15 mouse cellular contexts compared by ENCODE assay signal in the genomic region with DNA sequence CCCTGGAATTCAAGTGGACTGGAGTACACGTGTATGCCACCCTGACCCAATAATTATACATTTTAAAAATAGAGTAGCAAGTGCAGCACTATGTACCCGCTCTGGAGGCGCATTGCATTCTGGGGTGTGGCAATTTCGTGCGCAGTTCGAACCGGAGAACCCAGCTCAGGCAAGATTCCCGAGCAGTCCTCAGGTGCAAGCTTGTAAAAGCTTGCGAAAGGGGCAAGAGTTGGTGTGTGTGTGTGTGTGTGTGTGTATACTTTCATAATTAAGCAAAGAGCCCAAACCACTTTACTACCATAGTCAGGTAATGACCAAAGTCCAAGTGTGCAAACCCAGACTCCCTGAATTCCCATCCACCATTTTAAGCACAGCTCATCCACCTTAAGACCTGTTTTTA. TPM values are rescaled to one million over a fixed set of nuclear protein-coding genes. Genes with fewer than 3 reads are reported as not detected.
DNase-seq lines count a peak whose midpoint lies in the region; ATAC-seq lines count a peak whose summit lies in the region.
"Had no signal": no experiment of that assay in that cellular context is flagged by ENCODE, and none has a peak within 500 bp of the region (broad histone marks: within the 10 kb centered on the region; RNA-seq: fewer than 3 reads in every experiment).

No protein-coding gene starts in this region.

- no peak overlapping the region for H3K9ac ChIP-seq in forebrain, embryonic 11.5 days (ENCODE audit: low read length)
- no peak overlapping the region for H3K9ac ChIP-seq in forebrain, embryonic 12.5 days
- H3K9ac ChIP-seq in lung, embryonic 16.5 days (ENCODE audit: low read length), result no peak overlapping the region
- H3K9ac ChIP-seq in embryonic facial prominence, embryonic 14.5 days (ENCODE audit: low read depth, low read length), result no peak overlapping the region
- no peak overlapping the region for H3K9ac ChIP-seq in stomach, embryonic 16.5 days (ENCODE audit: low read length)
- H3K9ac ChIP-seq: limb, embryonic 12.5 days had no signal

- WGBS in forebrain, embryonic 11.5 days, result 0% methylated on average over 9 of the region's 9 CpGs
- under 1% methylated on average over 9 of the region's 9 CpGs for WGBS in forebrain, embryonic 12.5 days
- WGBS in lung, embryonic 16.5 days, result under 1% methylated on average over 9 of the region's 9 CpGs
- WGBS in embryonic facial prominence, embryonic 14.5 days, result 3% methylated on average over 9 of the region's 9 CpGs
- 1% methylated on average over 9 of the region's 9 CpGs for WGBS in stomach, embryonic 16.5 days

- peak overlapping the region; percentile 11; the same call in 1 of the 2 replicates for H3K4me2 ChIP-seq in forebrain, embryonic 11.5 days (ENCODE audit: low read depth, low read length, severe bottlenecking)
- no peak overlapping the region for H3K4me2 ChIP-seq in forebrain, embryonic 12.5 days
- no peak overlapping the region for H3K4me2 ChIP-seq in lung, embryonic 16.5 days (ENCODE audit: low read depth, low read length)
- no peak overlapping the region for H3K4me2 ChIP-seq in embryonic facial prominence, embryonic 14.5 days (ENCODE audit: low read depth, low read length)
- H3K4me2 ChIP-seq in stomach, embryonic 16.5 days (ENCODE audit: low read depth, low read length), result peak overlapping the region; percentile 0; the same call in 1 of the 2 replicates
- H3K4me2 ChIP-seq: limb, embryonic 12.5 days had no signal

- no peaks in the 10 kb centered on the region for H3K36me3 ChIP-seq in forebrain, embryonic 11.5 days (ENCODE audit: control insufficient read depth, insufficient read depth, low read length)
- no peaks in the 10 kb centered on the region for H3K36me3 ChIP-seq in forebrain, embryonic 12.5 days (replicated peaks)
- no peaks in the 10 kb centered on the region for H3K36me3 ChIP-seq in lung, embryonic 16.5 days (ENCODE audit: control insufficient read depth, insufficient read depth, low read length)
- no peaks in the 10 kb centered on the region for H3K36me3 ChIP-seq in embryonic facial prominence, embryonic 14.5 days (ENCODE audit: control insufficient read depth, insufficient read depth, low read length)
- no peaks in the 10 kb centered on the region for H3K36me3 ChIP-seq in stomach, embryonic 16.5 days (ENCODE audit: control insufficient read depth, insufficient read depth, low read length)
- H3K36me3 ChIP-seq: limb, embryonic 12.5 days had no signal

- H3K27me3 ChIP-seq in forebrain, embryonic 11.5 days (ENCODE audit: control insufficient read depth, insufficient read depth, low read length), result peaks cover 77% of the 10 kb centered on the region
- peaks cover 81% of the 10 kb centered on the region for H3K27me3 ChIP-seq in forebrain, embryonic 12.5 days
- H3K27me3 ChIP-seq in lung, embryonic 16.5 days (ENCODE audit: control insufficient read depth, insufficient read depth, low read depth, low read length), result peaks cover 76% of the 10 kb centered on the region
- H3K27me3 ChIP-seq in embryonic facial prominence, embryonic 14.5 days (replicated peaks; ENCODE audit: control insufficient read depth, insufficient read depth, low read length), result peaks cover 91% of the 10 kb centered on the region
- peaks cover 68% of the 10 kb centered on the region for H3K27me3 ChIP-seq in stomach, embryonic 16.5 days (ENCODE audit: control insufficient read depth, insufficient read depth, low read length)

- H3K4me3 ChIP-seq in forebrain, embryonic 11.5 days (ENCODE audit: low read depth, low read length), result no peak overlapping the region
- H3K4me3 ChIP-seq in forebrain, embryonic 12.5 days (replicated peaks), result no peak overlapping the region
- H3K4me3 ChIP-seq in lung, embryonic 16.5 days (ENCODE audit: low read length), result peak overlapping the region; percentile 6; the same call in 1 of the 2 replicates
- no peak overlapping the region for H3K4me3 ChIP-seq in embryonic facial prominence, embryonic 14.5 days (ENCODE audit: low read depth, low read length)
- H3K4me3 ChIP-seq in stomach, embryonic 16.5 days (replicated peaks; ENCODE audit: low read length), result no peak overlapping the region
- H3K4me3 ChIP-seq: limb, embryonic 12.5 days had no signal

- DNase-seq in forebrain, embryonic 11.5 days (ENCODE audit: low spot score), result peak; percentile 62
- no peak for DNase-seq in lung, postnatal 25 days (ENCODE audit: low spot score)
- no peak for DNase-seq in embryonic facial prominence, embryonic 14.5 days (ENCODE audit: low spot score)
- DNase-seq in retina, embryonic 14.5 days (ENCODE audit: low spot score), result no peak
- no peak for DNase-seq in cerebellum, postnatal 4 days (ENCODE audit: low spot score in 2 of 2)
- DNase-seq: adrenal gland, adult 2 months; cerebellum, postnatal 36 days; gastrocnemius, postnatal 25 days; lung, adult 2 months had no signal

- peak; percentile 25; the same call in 1 of the 2 replicates for ATAC-seq in forebrain, embryonic 11.5 days (replicated peaks; ENCODE audit: low FRiP score)
- ATAC-seq in forebrain, embryonic 12.5 days (ENCODE audit: low FRiP score), result no peak; the same call in 1 of the 2 replicates
- peak; percentile 12; the same call in 1 of the 2 replicates for ATAC-seq in lung, embryonic 16.5 days (ENCODE audit: low read depth)
- ATAC-seq in embryonic facial prominence, embryonic 14.5 days (ENCODE audit: low read depth), result peak; percentile 22; the same call in 1 of the 2 replicates
- ATAC-seq in stomach, embryonic 16.5 days (ENCODE audit: insufficient read depth, low FRiP score), result 0 out of 2 replicates have a peak, but pooled peaks have one; percentile 13

- H3K9me3 ChIP-seq in forebrain, embryonic 11.5 days (ENCODE audit: control insufficient read depth, low read length), result no peaks in the 10 kb centered on the region
- H3K9me3 ChIP-seq in forebrain, embryonic 12.5 days, result no peaks in the 10 kb centered on the region
- no peaks in the 10 kb centered on the region for H3K9me3 ChIP-seq in lung, embryonic 16.5 days (ENCODE audit: control insufficient read depth, low read length)
- no peaks in the 10 kb centered on the region for H3K9me3 ChIP-seq in embryonic facial prominence, embryonic 14.5 days (ENCODE audit: control insufficient read depth, low read length)
- no peaks in the 10 kb centered on the region for H3K9me3 ChIP-seq in stomach, embryonic 16.5 days (replicated peaks; ENCODE audit: control insufficient read depth, low read length)
- H3K9me3 ChIP-seq: limb, embryonic 12.5 days had no signal

- H3K4me1 ChIP-seq in forebrain, embryonic 11.5 days (replicated peaks; ENCODE audit: control insufficient read depth, insufficient read depth, low read length), result peaks cover 2% of the 10 kb centered on the region; the same call in 1 of the 2 replicates
- H3K4me1 ChIP-seq in forebrain, embryonic 12.5 days, result no peaks in the 10 kb centered on the region
- no peaks in the 10 kb centered on the region for H3K4me1 ChIP-seq in lung, embryonic 16.5 days (replicated peaks; ENCODE audit: control insufficient read depth, insufficient read depth, low read length)
- H3K4me1 ChIP-seq in embryonic facial prominence, embryonic 14.5 days (ENCODE audit: control insufficient read depth, insufficient read depth, low read length), result no peaks in the 10 kb centered on the region
- no peaks in the 10 kb centered on the region for H3K4me1 ChIP-seq in stomach, embryonic 16.5 days (ENCODE audit: control insufficient read depth, insufficient read depth, low read length)
- H3K4me1 ChIP-seq: limb, embryonic 12.5 days had no signal

- no peak overlapping the region for H3K27ac ChIP-seq in forebrain, embryonic 11.5 days (ENCODE audit: low read depth, low read length)
- no peak overlapping the region for H3K27ac ChIP-seq in forebrain, embryonic 12.5 days
- no peak overlapping the region for H3K27ac ChIP-seq in lung, embryonic 16.5 days (ENCODE audit: low read length)
- no peak overlapping the region for H3K27ac ChIP-seq in embryonic facial prominence, embryonic 14.5 days (replicated peaks; ENCODE audit: low read depth, low read length)
- no peak overlapping the region for H3K27ac ChIP-seq in stomach, embryonic 16.5 days (ENCODE audit: low read length)
- H3K27ac ChIP-seq: limb, embryonic 12.5 days had no signal

RNA-seq across cellular contexts. Expression of a gene that starts 20.9 kb away (rescaled TPM):
- not detected in 2 replicates for polyA plus RNA-seq in forebrain, embryonic 11.5 days (2014; fragmentation: Nextera tagmentation; extraction: Ambion mirVana)
- polyA plus RNA-seq in forebrain, embryonic 12.5 days (2016; fragmentation: Nextera tagmentation; extraction: Ambion mirVana), result not detected in 2 replicates
- polyA plus RNA-seq in lung, embryonic 16.5 days (2015; fragmentation: Nextera tagmentation; extraction: Ambion mirVana), result not detected in 2 replicates
- polyA plus RNA-seq in embryonic facial prominence, embryonic 14.5 days (2014; fragmentation: Nextera tagmentation; extraction: Ambion mirVana), result not detected in 2 replicates
- not detected in 2 replicates for polyA plus RNA-seq in stomach, embryonic 16.5 days (2015; fragmentation: Nextera tagmentation; extraction: Ambion mirVana)
- polyA plus RNA-seq: heart, embryonic 14.5 days; intestine, embryonic 14.5 days; limb, embryonic 12.5 days had no signal

RNA-seq across cellular contexts. Expression of a gene that starts 37.3 kb away (rescaled TPM):
- 0.19 and 0.31 TPM in 2 replicates for polyA plus RNA-seq in forebrain, embryonic 11.5 days (2014; fragmentation: Nextera tagmentation; extraction: Ambion mirVana)
- 0.27 and 0.28 TPM in 2 replicates for polyA plus RNA-seq in forebrain, embryonic 12.5 days (2016; fragmentation: Nextera tagmentation; extraction: Ambion mirVana)
- polyA plus RNA-seq in lung, embryonic 16.5 days (2015; fragmentation: Nextera tagmentation; extraction: Ambion mirVana), result 6.7 and 9.5 TPM in 2 replicates
- 2.5 and 3.2 TPM in 2 replicates for polyA plus RNA-seq in embryonic facial prominence, embryonic 14.5 days (2014; fragmentation: Nextera tagmentation; extraction: Ambion mirVana)
- polyA plus RNA-seq in stomach, embryonic 16.5 days (2015; fragmentation: Nextera tagmentation; extraction: Ambion mirVana), result 11.6 TPM in 2 replicates

Comparison
In these comparisons a context has a peak if more than half of its experiments do, and no peak if none do; other contexts are left out.
1. H3K4me2 ChIP-seq: peak in forebrain, embryonic 11.5 days (single experiment) and stomach, embryonic 16.5 days (single experiment); none in forebrain, embryonic 12.5 days (single experiment), lung, embryonic 16.5 days (single experiment) and embryonic facial prominence, embryonic 14.5 days (single experiment).